Mouse (Mus musculus): Measurements from ENCODE around the gene Tmem87b. TPM values are rescaled to one million over a fixed set of nuclear protein-coding genes. Genes with fewer than 3 reads are reported as not detected.

The Tmem87b gene
- total and polyA plus RNA-seq, 2 experiments from 2014 or later, result 27.7 to 34.8 TPM

DNA sequence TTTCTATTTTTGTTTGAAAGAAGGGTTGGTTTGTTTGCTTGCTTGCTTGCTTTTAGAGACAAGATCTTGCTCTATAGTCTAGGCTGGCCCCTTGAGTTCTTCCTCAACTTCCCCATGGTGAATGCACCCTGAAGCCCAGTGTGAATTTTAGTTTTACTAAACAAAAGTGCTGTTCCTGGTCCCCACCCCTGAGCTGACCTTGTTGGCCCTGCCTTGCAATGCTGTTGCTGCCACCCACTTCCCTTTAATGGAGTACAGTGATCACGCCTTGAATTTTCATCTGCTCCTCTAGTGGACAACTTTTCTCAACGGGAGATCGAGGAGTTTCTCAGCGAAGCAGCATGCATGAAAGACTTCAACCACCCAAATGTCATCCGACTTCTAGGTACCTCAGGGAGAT lies 35.7 kb upstream of the Tmem87b start:
- no peak for TF ChIP-seq CTCF (IDR thresholded peaks at IDR 0.05)
- no peak for ATAC-seq (ENCODE audit: low FRiP score)
- Histone ChIP-seq H3K9ac (replicated peaks; ENCODE audit: low read length, poor library complexity, severe bottlenecking) (no peak overlapping the region), H3K36me3 (ENCODE audit: insufficient read depth, low read length) (no peaks in the 10 kb centered on the region), H3K4me3 (ENCODE audit: low read depth, low read length) (no peak overlapping the region), H3K27ac (ENCODE audit: low read depth, low read length) (no peak overlapping the region), H3K9me3 (ENCODE audit: low read length) (no peaks in the 10 kb centered on the region), H3K4me2 (ENCODE audit: low read depth, low read length, poor library complexity, severe bottlenecking) (no peak overlapping the region), H3K27me3 (ENCODE audit: insufficient read depth, low read length) (no peaks in the 10 kb centered on the region), H3K4me1 (ENCODE audit: insufficient read depth, low read length) (no peaks in the 10 kb centered on the region)
- no peak for DNase-seq (ENCODE audit: low spot score)
- 94% methylated on average over 5 of the region's 5 CpGs for WGBS

DNA sequence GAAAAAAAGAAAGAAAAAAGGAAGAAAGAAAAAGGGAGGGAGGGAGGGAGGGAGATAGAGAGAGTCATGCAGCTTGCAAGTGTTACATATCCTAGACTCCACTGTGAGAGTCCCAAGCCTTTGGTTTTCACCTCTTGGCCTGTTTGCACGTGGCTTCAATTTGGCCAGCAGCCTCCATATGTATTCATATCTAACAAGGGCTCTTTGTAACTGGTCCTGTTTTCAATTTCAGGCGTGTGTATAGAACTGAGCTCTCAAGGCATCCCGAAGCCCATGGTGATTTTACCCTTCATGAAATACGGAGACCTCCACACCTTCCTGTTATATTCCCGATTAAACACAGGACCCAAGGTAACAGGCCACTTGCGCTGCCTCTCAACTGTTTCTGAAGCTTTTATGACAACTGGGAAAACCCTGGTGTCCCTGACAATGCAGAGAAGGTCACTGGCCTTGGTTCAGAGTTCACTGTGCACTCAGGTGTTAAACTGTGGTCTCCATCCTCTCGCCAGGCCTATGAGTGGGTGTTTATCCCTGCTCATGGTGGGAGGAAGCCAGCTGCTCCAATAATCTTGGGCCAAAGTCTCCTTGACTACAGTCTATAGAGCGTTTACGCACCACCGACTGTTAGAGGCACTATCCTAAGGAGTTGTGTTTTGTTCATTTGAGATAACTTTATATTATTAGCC lies 34.1 kb upstream of the Tmem87b start:
- no peak overlapping the region for H3K4me2 ChIP-seq (ENCODE audit: low read depth, low read length, poor library complexity, severe bottlenecking)
- no peaks in the 10 kb centered on the region for H3K36me3 ChIP-seq (ENCODE audit: insufficient read depth, low read length)
- 86% methylated on average over 10 of the region's 10 CpGs for WGBS
- H3K27me3 ChIP-seq (ENCODE audit: insufficient read depth, low read length), result no peaks in the 10 kb centered on the region
- DNase-seq (ENCODE audit: low spot score), result no peak
- H3K4me1 ChIP-seq (ENCODE audit: insufficient read depth, low read length), result no peaks in the 10 kb centered on the region
- no peak for TF ChIP-seq CTCF (IDR thresholded peaks at IDR 0.05)
- no peak overlapping the region for H3K9ac ChIP-seq (replicated peaks; ENCODE audit: low read length, poor library complexity, severe bottlenecking)
- no peak for ATAC-seq (ENCODE audit: low FRiP score)
- H3K4me3 ChIP-seq (ENCODE audit: low read depth, low read length), result no peak overlapping the region
- no peak overlapping the region for H3K27ac ChIP-seq (ENCODE audit: low read depth, low read length)
- H3K9me3 ChIP-seq (ENCODE audit: low read length), result no peaks in the 10 kb centered on the region

DNA sequence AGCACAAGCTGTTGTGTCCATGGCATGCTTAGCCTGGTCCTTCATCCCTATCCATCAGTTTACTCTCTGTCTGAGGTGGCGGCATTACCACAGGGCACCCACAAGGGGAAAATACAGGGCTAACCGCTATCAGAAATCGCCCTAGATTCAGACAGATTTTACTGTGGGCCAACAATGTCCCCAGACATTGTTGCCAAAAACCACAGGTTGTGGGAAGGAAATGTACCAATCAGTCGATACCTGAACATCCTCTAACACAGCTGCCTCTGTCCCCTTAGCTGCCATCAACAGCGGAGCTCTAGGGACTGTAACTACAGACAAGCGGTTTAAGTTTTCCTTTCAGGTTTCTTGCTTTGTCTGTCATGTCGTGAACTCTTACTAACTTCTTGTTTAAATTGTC lies 33.1 kb upstream of the Tmem87b start:
- DNase-seq (ENCODE audit: low spot score) (no peak), ATAC-seq (ENCODE audit: low FRiP score) (no peak)
- Histone ChIP-seq H3K27me3 (ENCODE audit: insufficient read depth, low read length) (no peaks in the 10 kb centered on the region), H3K36me3 (ENCODE audit: insufficient read depth, low read length) (no peaks in the 10 kb centered on the region), H3K27ac (ENCODE audit: low read depth, low read length) (no peak overlapping the region), H3K9ac (replicated peaks; ENCODE audit: low read length, poor library complexity, severe bottlenecking) (no peak overlapping the region), H3K9me3 (ENCODE audit: low read length) (no peaks in the 10 kb centered on the region), H3K4me2 (ENCODE audit: low read depth, low read length, poor library complexity, severe bottlenecking) (no peak overlapping the region), H3K4me1 (ENCODE audit: insufficient read depth, low read length) (no peaks in the 10 kb centered on the region), H3K4me3 (ENCODE audit: low read depth, low read length) (no peak overlapping the region)
- WGBS, result 93% methylated on average over 7 of the region's 7 CpGs
- no peak for TF ChIP-seq CTCF (IDR thresholded peaks at IDR 0.05)

DNA sequence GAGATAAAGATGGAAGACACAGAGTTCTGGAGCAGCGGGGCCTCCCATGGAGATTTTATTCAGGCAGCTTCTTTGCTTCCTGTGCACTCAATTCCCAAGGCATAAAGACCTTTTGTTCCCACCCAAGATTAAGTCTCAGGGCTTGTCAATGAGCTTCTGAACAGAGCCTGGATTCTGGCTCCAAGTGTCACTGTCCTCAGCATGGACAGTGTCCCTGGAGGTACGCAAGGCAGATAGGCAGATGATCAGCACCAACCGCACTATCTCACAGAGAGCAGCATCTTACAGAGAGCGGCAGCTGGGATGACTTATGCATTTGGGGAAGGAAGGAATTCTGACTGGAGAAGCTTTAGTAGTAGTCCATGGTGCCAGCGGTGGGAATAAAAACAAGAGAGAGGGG lies 31.6 kb upstream of the Tmem87b start:
- Histone ChIP-seq H3K9me3 (ENCODE audit: low read length) (no peaks in the 10 kb centered on the region), H3K27ac (ENCODE audit: low read depth, low read length) (no peak overlapping the region), H3K4me2 (ENCODE audit: low read depth, low read length, poor library complexity, severe bottlenecking) (no peak overlapping the region), H3K27me3 (ENCODE audit: insufficient read depth, low read length) (no peaks in the 10 kb centered on the region), H3K4me1 (ENCODE audit: insufficient read depth, low read length) (no peaks in the 10 kb centered on the region), H3K9ac (replicated peaks; ENCODE audit: low read length, poor library complexity, severe bottlenecking) (no peak overlapping the region), H3K36me3 (ENCODE audit: insufficient read depth, low read length) (no peaks in the 10 kb centered on the region), H3K4me3 (ENCODE audit: low read depth, low read length) (no peak overlapping the region)
- ATAC-seq (ENCODE audit: low FRiP score) (no peak), DNase-seq (ENCODE audit: low spot score) (no peak)
- WGBS, result 19% methylated on average over 5 of the region's 5 CpGs
- TF ChIP-seq CTCF (IDR thresholded peaks at IDR 0.05), result no peak

DNA sequence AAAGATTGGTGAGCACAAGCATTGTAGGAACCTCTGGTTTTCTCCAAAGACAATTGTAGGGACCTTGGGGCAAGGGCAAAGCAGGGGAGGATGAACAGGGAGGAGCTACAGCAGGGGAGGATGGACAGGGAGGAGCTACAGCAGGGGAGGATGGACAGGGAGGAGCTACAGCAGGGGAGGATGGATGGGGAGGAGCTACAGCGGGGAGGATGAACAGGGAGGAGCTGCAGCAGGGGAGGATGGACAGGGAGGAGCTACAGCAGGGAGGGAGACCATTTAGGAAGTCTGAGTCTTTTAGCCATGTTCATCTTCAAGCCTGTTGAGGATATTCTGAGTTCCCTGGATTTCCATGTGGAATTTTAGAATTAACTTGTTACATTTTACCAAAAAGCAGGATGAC lies 31.1 kb upstream of the Tmem87b start:
- Histone ChIP-seq H3K4me2 (ENCODE audit: low read depth, low read length, poor library complexity, severe bottlenecking) (no peak overlapping the region), H3K4me1 (ENCODE audit: insufficient read depth, low read length) (no peaks in the 10 kb centered on the region), H3K4me3 (ENCODE audit: low read depth, low read length) (no peak overlapping the region), H3K9ac (replicated peaks; ENCODE audit: low read length, poor library complexity, severe bottlenecking) (no peak overlapping the region), H3K36me3 (ENCODE audit: insufficient read depth, low read length) (no peaks in the 10 kb centered on the region), H3K27ac (ENCODE audit: low read depth, low read length) (no peak overlapping the region), H3K27me3 (ENCODE audit: insufficient read depth, low read length) (no peaks in the 10 kb centered on the region), H3K9me3 (ENCODE audit: low read length) (no peaks in the 10 kb centered on the region)
- 64% methylated on average over 1 of the region's 1 CpGs for WGBS
- ATAC-seq (ENCODE audit: low FRiP score) (no peak), DNase-seq (ENCODE audit: low spot score) (no peak)
- no peak for TF ChIP-seq CTCF (IDR thresholded peaks at IDR 0.05)

DNA sequence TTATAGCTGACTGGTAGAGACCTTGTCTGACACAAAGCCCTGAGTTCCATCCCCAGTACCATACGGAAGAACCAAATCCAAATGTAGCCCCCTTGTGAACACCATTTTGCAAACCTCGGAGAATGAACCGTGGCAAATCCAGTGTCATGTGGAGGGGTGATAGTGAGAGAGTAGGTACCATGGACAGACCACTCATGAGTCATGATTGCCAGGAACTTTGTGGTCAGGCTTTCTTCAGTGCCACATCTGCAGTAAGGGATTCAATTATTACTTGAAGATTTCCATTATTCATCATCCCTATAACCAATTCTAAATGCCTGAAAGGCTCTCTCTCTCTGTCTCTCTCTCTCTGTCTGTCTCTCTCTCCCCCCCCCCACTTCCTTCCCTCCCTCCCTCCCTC lies 30.1 kb upstream of the Tmem87b start:
- DNase-seq (ENCODE audit: low spot score), result no peak
- H3K4me2 ChIP-seq (ENCODE audit: low read depth, low read length, poor library complexity, severe bottlenecking), result no peak overlapping the region
- H3K9me3 ChIP-seq (ENCODE audit: low read length), result no peaks in the 10 kb centered on the region
- H3K4me1 ChIP-seq (ENCODE audit: insufficient read depth, low read length), result no peaks in the 10 kb centered on the region
- H3K4me3 ChIP-seq (ENCODE audit: low read depth, low read length), result no peak overlapping the region
- no peaks in the 10 kb centered on the region for H3K36me3 ChIP-seq (ENCODE audit: insufficient read depth, low read length)
- no peak overlapping the region for H3K27ac ChIP-seq (ENCODE audit: low read depth, low read length)
- WGBS, result 88% methylated on average over 3 of the region's 3 CpGs
- H3K9ac ChIP-seq (replicated peaks; ENCODE audit: low read length, poor library complexity, severe bottlenecking), result no peak overlapping the region
- ATAC-seq (ENCODE audit: low FRiP score), result no peak
- no peak for TF ChIP-seq CTCF (IDR thresholded peaks at IDR 0.05)
- no peaks in the 10 kb centered on the region for H3K27me3 ChIP-seq (ENCODE audit: insufficient read depth, low read length)

Measured in midbrain, postnatal 0 days (tissue).